Mouse (Mus musculus) kidney, adult 2 months (tissue): ENCODE measurements around the gene Svep1.

Experiments
- CTCF ChIP-seq: fragments of 200-500 bp; conservative IDR thresholded peaks from 2 replicates; pipeline ENCODE4 v1.5.1; 2011; ENCODE audit warnings: low read depth, mild to moderate bottlenecking, control low read depth, low read length, moderate library complexity, mixed read lengths; ENCODE audit not compliant: insufficient read depth, insufficient read length
- POLR2A ChIP-seq: fragments of 200-500 bp; IDR thresholded peaks from one replicate; pipeline ENCODE4 v1.6.1; 2011; ENCODE audit warnings: low read depth, low read length, control low read depth

- TF ChIP-seq CTCF = no peak
- no peak for TF ChIP-seq POLR2A
These were observed 29.4 kb downstream of the Svep1 start for GRCm38 (mm10) chr4:58177256-58177655.
